In genomic region chr3:102309756-102310155, GRCm38 (mm10) we compare ENCODE assay signal across 9 mouse cellular contexts.
DNase-seq lines count a peak whose midpoint lies in the region; ATAC-seq and TF ChIP-seq lines count a peak whose summit lies in the region.
"Had no signal": no experiment of that assay in that cellular context is flagged by ENCODE, and none has a peak within 500 bp of the region (broad histone marks: within the 10 kb centered on the region; RNA-seq: fewer than 3 reads in every experiment).

No protein-coding gene starts in this region.

- TF ChIP-seq CTCF in kidney, adult 2 months (conservative IDR thresholded peaks at IDR 0.05; ENCODE audit: insufficient read depth, insufficient read length, low read depth, low read length) = peak; percentile 87

- no peak overlapping the region for H3K4me3 ChIP-seq in hindbrain, embryonic 11.5 days (ENCODE audit: low read depth, low read length)
- no peak overlapping the region for H3K4me3 ChIP-seq in hindbrain, embryonic 12.5 days
- H3K4me3 ChIP-seq in kidney, adult 2 months (ENCODE audit: insufficient read depth, low read depth, low read length) = no peak overlapping the region
- H3K4me3 ChIP-seq: midbrain, embryonic 12.5 days had no signal

- H3K36me3 ChIP-seq in hindbrain, embryonic 11.5 days (ENCODE audit: control insufficient read depth, insufficient read depth, low read length) = no peaks in the 10 kb centered on the region
- H3K36me3 ChIP-seq in hindbrain, embryonic 12.5 days = no peaks in the 10 kb centered on the region
- H3K36me3 ChIP-seq in kidney, adult 2 months (ENCODE audit: control insufficient read depth, insufficient read depth, low read length) = no peaks in the 10 kb centered on the region
- H3K36me3 ChIP-seq: midbrain, embryonic 12.5 days had no signal

- H3K27ac ChIP-seq in hindbrain, embryonic 11.5 days (ENCODE audit: low read depth, low read length) = no peak overlapping the region
- no peak overlapping the region for H3K27ac ChIP-seq in hindbrain, embryonic 12.5 days
- no peak overlapping the region for H3K27ac ChIP-seq in kidney, adult 2 months (ENCODE audit: insufficient read depth, low read depth, low read length)
- H3K27ac ChIP-seq: midbrain, embryonic 12.5 days had no signal

- no peaks in the 10 kb centered on the region for H3K4me1 ChIP-seq in hindbrain, embryonic 11.5 days (replicated peaks; ENCODE audit: control insufficient read depth, insufficient read depth, low read length)
- H3K4me1 ChIP-seq in hindbrain, embryonic 12.5 days = no peaks in the 10 kb centered on the region
- no peaks in the 10 kb centered on the region for H3K4me1 ChIP-seq in kidney, adult 2 months (ENCODE audit: control insufficient read depth, insufficient read depth, low read length)
- H3K4me1 ChIP-seq: midbrain, embryonic 12.5 days had no signal

- H3K9me3 ChIP-seq in hindbrain, embryonic 11.5 days (ENCODE audit: control insufficient read depth, low read length) = no peaks in the 10 kb centered on the region
- H3K9me3 ChIP-seq in hindbrain, embryonic 12.5 days (replicated peaks) = no peaks in the 10 kb centered on the region
- H3K9me3 ChIP-seq: midbrain, embryonic 12.5 days had no signal

- intact Hi-C loops in left cerebral cortex, postnatal 36 days (cut with DNase I) = loop anchor here (2.0 kb wide), 1 partner anchor 383 kb away; no protein-coding TSS in a partner anchor

- TF ChIP-seq POLR2A in kidney, adult 2 months (IDR thresholded peaks at IDR 0.05; ENCODE audit: low read depth, low read length) = no peak

- 19% methylated on average over 9 of the region's 9 CpGs for WGBS in hindbrain, embryonic 11.5 days
- 25% methylated on average over 9 of the region's 9 CpGs for WGBS in hindbrain, embryonic 12.5 days
- 14% methylated on average over 9 of the region's 9 CpGs for WGBS in kidney, adult 2 months

- peak; percentile 73 for DNase-seq in hindbrain, embryonic 11.5 days (ENCODE audit: low spot score)
- DNase-seq in cerebellum, postnatal 14 days = peak; percentile 83 to 88
- DNase-seq in gastrocnemius, adult 8-10 months (ENCODE audit: low spot score in 2 of 2) = peak; percentile 29 to 37
- DNase-seq in kidney, adult 2 months = peak; percentile 78
- DNase-seq in left cerebral cortex, postnatal 36 days (ENCODE audit: low spot score in 2 of 2) = peak; percentile 50 to 56
- DNase-seq in ovary, postnatal 10 days (ENCODE audit: low spot score) = peak; percentile 44
- DNase-seq in urinary bladder, postnatal 10 days (ENCODE audit: low spot score) = peak; percentile 34

- no peak overlapping the region for H3K9ac ChIP-seq in hindbrain, embryonic 11.5 days (ENCODE audit: low read depth, low read length)
- no peak overlapping the region for H3K9ac ChIP-seq in hindbrain, embryonic 12.5 days
- H3K9ac ChIP-seq: midbrain, embryonic 12.5 days had no signal

- no peak overlapping the region for H3K4me2 ChIP-seq in hindbrain, embryonic 11.5 days (replicated peaks; ENCODE audit: low read depth, low read length)
- no peak overlapping the region for H3K4me2 ChIP-seq in hindbrain, embryonic 12.5 days (replicated peaks)
- H3K4me2 ChIP-seq: midbrain, embryonic 12.5 days had no signal

- H3K27me3 ChIP-seq in hindbrain, embryonic 11.5 days (ENCODE audit: control insufficient read depth, insufficient read depth, low read length) = no peaks in the 10 kb centered on the region
- H3K27me3 ChIP-seq in hindbrain, embryonic 12.5 days = no peaks in the 10 kb centered on the region; the same call in 1 of the 2 replicates
- no peaks in the 10 kb centered on the region for H3K27me3 ChIP-seq in kidney, adult 2 months (replicated peaks; ENCODE audit: control insufficient read depth, insufficient read depth, low read length)

- peak; percentile 51; the same call in 1 of the 2 replicates for ATAC-seq in hindbrain, embryonic 11.5 days (ENCODE audit: low FRiP score)
- no peak for ATAC-seq in hindbrain, embryonic 12.5 days (ENCODE audit: low FRiP score)

Comparison
In these comparisons a context has a peak if more than half of its experiments do, and no peak if none do; other contexts are left out.
1. DNase-seq: peak in every context shown above with its lines; median percentile 86 in cerebellum, postnatal 14 days; 78 in kidney, adult 2 months; 73 in hindbrain, embryonic 11.5 days; 53 in left cerebral cortex, postnatal 36 days; 44 in ovary, postnatal 10 days; 34 in urinary bladder, postnatal 10 days; 33 in gastrocnemius, adult 8-10 months.